Mouse (Mus musculus): ENCODE results near the gene Pde10a. TPM values are rescaled to one million over a fixed set of nuclear protein-coding genes. Genes with fewer than 3 reads are reported as not detected.

The Pde10a gene
- total and polyA plus RNA-seq, 3 experiments: 0.04 to 0.41 (median 0.21) TPM

DNA sequence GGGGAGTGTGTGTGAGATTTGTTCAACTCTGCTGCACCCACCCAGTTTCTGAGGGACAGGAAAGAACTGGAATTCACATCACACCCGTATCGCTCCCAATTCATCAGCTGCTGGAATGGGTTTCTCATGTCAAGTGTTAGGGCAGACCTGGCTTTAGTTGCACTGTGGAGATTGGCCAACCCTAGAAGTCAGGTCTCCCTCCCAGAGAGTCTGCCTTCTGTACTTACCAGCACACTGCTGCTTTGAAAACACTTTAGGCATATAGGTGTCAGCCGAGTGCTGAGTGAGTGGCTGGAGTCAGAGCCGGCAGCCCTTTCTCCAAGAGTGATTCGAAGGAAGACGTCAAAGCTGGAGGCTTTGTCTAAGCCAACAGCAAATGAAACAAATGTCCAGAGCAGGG lies 31.1 kb downstream of the Pde10a start:
- TF ChIP-seq USF2 (conservative IDR thresholded peaks at IDR 0.05; ENCODE audit: low read depth, low read length) (no peak), EP300 (IDR thresholded peaks at IDR 0.05; ENCODE audit: low read length) (no peak), NELFE (IDR thresholded peaks at IDR 0.05; ENCODE audit: low read depth, low read length) (no peak), MAX (IDR thresholded peaks at IDR 0.05; ENCODE audit: low read length) (no peak), ETS1 (conservative IDR thresholded peaks at IDR 0.05; ENCODE audit: low read depth, low read length) (no peak), MAFK (IDR thresholded peaks at IDR 0.05; ENCODE audit: insufficient replicate concordance, low read length) (no peak), E2F4 (IDR thresholded peaks at IDR 0.05; ENCODE audit: insufficient replicate concordance, low read depth, low read length) (no peak)
- Histone ChIP-seq H3K4me3 (replicated peaks in 1 of 3; ENCODE audit: low read depth in 2 of 3, low read length in 2 of 3, poor library complexity in 1 of 3) (no peak overlapping the region), H3K4me1 (ENCODE audit: control insufficient read depth in 1 of 2, insufficient read depth in 2 of 2) (no peaks in the 10 kb centered on the region), H3K79me2 (replicated peaks; ENCODE audit: control insufficient read depth, extremely low read depth, insufficient read depth, poor library complexity, severe bottlenecking) (no peaks in the 10 kb centered on the region), H3K36me3 (replicated peaks in 1 of 2; ENCODE audit: control insufficient read depth in 1 of 2, insufficient read depth in 1 of 2, low read length in 1 of 2) (no peaks in the 10 kb centered on the region), H3K9ac (ENCODE audit: insufficient read depth, low read depth) (no peak overlapping the region), H3K9me3 (replicated peaks; ENCODE audit: low read length) (no peaks in the 10 kb centered on the region), H3K27ac (ENCODE audit: insufficient read depth, low read depth) (no peak overlapping the region), H3K4me2 (ENCODE audit: insufficient read depth, low read depth, poor library complexity, severe bottlenecking) (no peak overlapping the region), H3K27me3 (replicated peaks) (peaks cover 8% of the 10 kb centered on the region)
- DNase-seq (ENCODE audit: extremely low read depth): no peak
- dilution Hi-C loops (cut with MboI; ENCODE audit: extremely low pct_ligation_motif_present, extremely low pct_unique_long_range_greater_than_20kb, low sequenced_read_pairs): no loop called here
- in situ Hi-C loops (cut with MboI; ENCODE audit: low pct_ligation_motif_present, low pct_unique_long_range_greater_than_20kb, low sequenced_read_pairs): no loop called here

DNA sequence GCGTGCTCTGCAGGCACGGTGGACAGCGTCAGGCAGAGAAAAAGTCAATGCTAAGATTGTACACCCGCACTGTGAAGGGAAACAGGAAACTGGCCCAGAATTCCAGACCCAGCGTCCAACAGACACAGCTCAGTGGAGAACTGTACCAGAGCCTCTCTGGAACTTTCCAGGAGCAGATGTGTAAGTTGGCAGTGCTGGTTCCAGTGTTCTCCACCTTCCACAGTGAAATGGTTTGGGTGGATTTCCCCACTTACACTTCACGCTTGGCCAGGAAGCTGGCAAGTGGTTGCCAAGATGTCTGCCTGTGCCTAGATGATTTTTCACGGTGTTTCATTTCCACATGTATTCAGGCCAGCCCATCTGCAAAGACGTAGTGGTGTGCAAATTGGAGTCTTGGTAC lies 32.8 kb downstream of the Pde10a start:
- dilution Hi-C loops (cut with MboI; ENCODE audit: extremely low pct_ligation_motif_present, extremely low pct_unique_long_range_greater_than_20kb, low sequenced_read_pairs) (no loop called here), in situ Hi-C loops (cut with MboI; ENCODE audit: low pct_ligation_motif_present, low pct_unique_long_range_greater_than_20kb, low sequenced_read_pairs) (no loop called here)
- Histone ChIP-seq H3K4me2 (ENCODE audit: insufficient read depth, low read depth, poor library complexity, severe bottlenecking) (no peak overlapping the region), H3K9ac (ENCODE audit: insufficient read depth, low read depth) (no peak overlapping the region), H3K79me2 (replicated peaks; ENCODE audit: control insufficient read depth, extremely low read depth, insufficient read depth, poor library complexity, severe bottlenecking) (no peaks in the 10 kb centered on the region), H3K36me3 (replicated peaks in 1 of 2; ENCODE audit: control insufficient read depth in 1 of 2, insufficient read depth in 1 of 2, low read length in 1 of 2) (no peaks in the 10 kb centered on the region), H3K27ac (ENCODE audit: insufficient read depth, low read depth) (no peak overlapping the region), H3K4me3 (replicated peaks in 1 of 3; ENCODE audit: low read depth in 2 of 3, low read length in 2 of 3, poor library complexity in 1 of 3) (no peak overlapping the region), H3K4me1 (ENCODE audit: control insufficient read depth in 1 of 2, insufficient read depth in 2 of 2) (peaks cover 0 to 7% of the 10 kb centered on the region in 2 experiments; a peak in 1 of 4 replicates), H3K27me3 (replicated peaks) (no peaks in the 10 kb centered on the region), H3K9me3 (replicated peaks; ENCODE audit: low read length) (no peaks in the 10 kb centered on the region)
- no peak for DNase-seq (ENCODE audit: extremely low read depth)
- TF ChIP-seq TBP (conservative IDR thresholded peaks at IDR 0.05; ENCODE audit: low read depth, low read length) (no peak), EP300 (IDR thresholded peaks at IDR 0.05; ENCODE audit: low read length) (no peak), ZKSCAN1 (IDR thresholded peaks at IDR 0.05; ENCODE audit: borderline replicate concordance, low read depth, low read length) (no peak), GABPA (IDR thresholded peaks at IDR 0.05; ENCODE audit: insufficient replicate concordance, low read depth, low read length) (no peak), SIN3A (IDR thresholded peaks at IDR 0.05; ENCODE audit: low read length) (no peak), JUN (IDR thresholded peaks at IDR 0.05; ENCODE audit: insufficient read depth, low read depth, low read length) (no peak), CHD2 (IDR thresholded peaks at IDR 0.05; ENCODE audit: low read length) (no peak), ZC3H11A (IDR thresholded peaks at IDR 0.05; ENCODE audit: low read depth, low read length) (no peak), MAFK (IDR thresholded peaks at IDR 0.05; ENCODE audit: insufficient replicate concordance, low read length) (no peak), NRF1 (IDR thresholded peaks at IDR 0.05; ENCODE audit: low read depth, low read length) (no peak), SMC3 (IDR thresholded peaks at IDR 0.05; ENCODE audit: low read depth, low read length) (no peak), KAT2A (IDR thresholded peaks at IDR 0.05; ENCODE audit: insufficient replicate concordance, low read length) (no peak), E2F4 (IDR thresholded peaks at IDR 0.05; ENCODE audit: insufficient replicate concordance, low read depth, low read length) (no peak), POLR2AphosphoS2 (IDR thresholded peaks at IDR 0.05; ENCODE audit: low read depth, low read length) (no peak)

Measured in CH12.LX (cell line).